Mouse (Mus musculus) megakaryocyte-erythroid progenitor cell, adult 5 weeks (primary cell): ENCODE results near the gene Med28. TPM values are rescaled to one million over a fixed set of nuclear protein-coding genes. Genes with fewer than 3 reads are reported as not detected.

Experiments
- polyA plus RNA-seq: library from polyadenylated mRNA; stranded (reverse); fragments of >175 nt; gene quantifications from 2 replicates; pipeline ENCODE4 v1.2.3, GENCODE M21; 2012

The Med28 gene
- polyA plus RNA-seq = 26.7 and 35.9 TPM in 2 replicates

GRCm38 (mm10) chr5:45519960-45520808 lies at the start of gene Med28:
Med28 (plus strand) TSS chr5:45520229.

GRCm38 (mm10) chr5:45493191-45494092 lies 26.6 kb upstream of the Med28 start, which contains the start of gene Lap3:
Lap3 (plus strand) TSS chr5:45493374.

Other genes with a start within 250 kb of the Med28 start
- gene Qdpr, start 70.0 kb upstream of the Med28 start, polyA plus RNA-seq = 93.8 and 103 TPM in 2 replicates
- gene Clrn2, start 66.5 kb upstream of the Med28 start, polyA plus RNA-seq = not detected in 2 replicates
- 20.9 and 27.0 TPM in 2 replicates for gene Lap3, start 26.9 kb upstream of the Med28 start, polyA plus RNA-seq
- not detected in 2 replicates for gene Fam184b, start 119.4 kb downstream of the Med28 start, polyA plus RNA-seq
- 2.4 and 2.9 TPM in 2 replicates for gene Ncapg, start 149.7 kb downstream of the Med28 start, polyA plus RNA-seq